Mouse (Mus musculus) midbrain, embryonic 13.5 days (tissue): ENCODE data around the gene Lactb. TPM values are rescaled to one million over a fixed set of nuclear protein-coding genes. Genes with fewer than 3 reads are reported as not detected.

Experiments
- ATAC-seq: fragments of 200-750 bp; cut with Nextera tagmentation; 2 replicates; pipeline ENCODE4 v1.8.0; 2017; ENCODE audit warnings: mild to moderate bottlenecking, moderate TSS enrichment, moderate library complexity
- H3K27ac ChIP-seq: fragments of 300-500 bp; sonication (generic); 2 replicates; pipeline ENCODE4 v1.5.1; 2015; ENCODE audit warnings: inconsistent platforms, mild to moderate bottlenecking, moderate library complexity
- H3K27me3 ChIP-seq: fragments of 300-500 bp; sonication (generic); 2 replicates; pipeline ENCODE4 v1.6.1; 2015; ENCODE audit warnings: mild to moderate bottlenecking, inconsistent platforms
- H3K36me3 ChIP-seq: fragments of 300-500 bp; sonication (generic); 2 replicates; pipeline ENCODE4 v1.6.1; 2015; ENCODE audit warnings: mild to moderate bottlenecking, inconsistent platforms
- H3K4me1 ChIP-seq: fragments of 300-500 bp; sonication (generic); replicated peaks from 2 replicates; pipeline ENCODE4 v1.6.1; 2015; ENCODE audit warnings: inconsistent platforms
- H3K4me2 ChIP-seq: fragments of 300-500 bp; sonication (generic); replicated peaks from 2 replicates; pipeline ENCODE4 v1.6.1; 2015; ENCODE audit warnings: moderate library complexity, mild to moderate bottlenecking, inconsistent platforms
- H3K4me3 ChIP-seq: fragments of 300-500 bp; sonication (generic); replicated peaks from 2 replicates; pipeline ENCODE4 v1.5.1; 2015; ENCODE audit warnings: mild to moderate bottlenecking, inconsistent platforms
- H3K9ac ChIP-seq: fragments of 300-500 bp; sonication (generic); replicated peaks from 2 replicates; pipeline ENCODE4 v1.6.1; 2015; ENCODE audit warnings: mild to moderate bottlenecking, inconsistent platforms
- H3K9me3 ChIP-seq: fragments of 300-500 bp; sonication (generic); 2 replicates; pipeline ENCODE4 v1.6.1; 2016; ENCODE audit warnings: mild to moderate bottlenecking, inconsistent platforms
- WGBS: fragments of 180-500 bp; shearing (Covaris S2); methylation state at CpG from one replicate; pipeline ENCODE4 v1.1.7; 2015; 5-methylcytosine and 5-hydroxymethylcytosine counted together
- polyA plus RNA-seq: library from polyadenylated mRNA; unstranded; fragments of >200 nt; fragmentation: Nextera tagmentation; extraction: Ambion mirVana; gene quantifications from 2 replicates; pipeline ENCODE4 v1.2.1, GENCODE M21; 2015

The Lactb gene
- polyA plus RNA-seq, 1 experiment from 2014 or later, result 10.8 TPM

GRCm38 (mm10) chr9:66999698-67000097, 24.4 kb upstream of the Lactb start:
- H3K9me3 ChIP-seq, result no peaks in the 10 kb centered on the region
- H3K4me2 ChIP-seq, result no peak overlapping the region
- H3K4me3 ChIP-seq, result no peak overlapping the region
- no peak for ATAC-seq
- WGBS, result 91% methylated on average over 8 of the region's 8 CpGs
- H3K27ac ChIP-seq, result no peak overlapping the region
- no peak overlapping the region for H3K9ac ChIP-seq
- no peaks in the 10 kb centered on the region for H3K27me3 ChIP-seq
- H3K4me1 ChIP-seq, result no peaks in the 10 kb centered on the region
- no peaks in the 10 kb centered on the region for H3K36me3 ChIP-seq

DNA sequence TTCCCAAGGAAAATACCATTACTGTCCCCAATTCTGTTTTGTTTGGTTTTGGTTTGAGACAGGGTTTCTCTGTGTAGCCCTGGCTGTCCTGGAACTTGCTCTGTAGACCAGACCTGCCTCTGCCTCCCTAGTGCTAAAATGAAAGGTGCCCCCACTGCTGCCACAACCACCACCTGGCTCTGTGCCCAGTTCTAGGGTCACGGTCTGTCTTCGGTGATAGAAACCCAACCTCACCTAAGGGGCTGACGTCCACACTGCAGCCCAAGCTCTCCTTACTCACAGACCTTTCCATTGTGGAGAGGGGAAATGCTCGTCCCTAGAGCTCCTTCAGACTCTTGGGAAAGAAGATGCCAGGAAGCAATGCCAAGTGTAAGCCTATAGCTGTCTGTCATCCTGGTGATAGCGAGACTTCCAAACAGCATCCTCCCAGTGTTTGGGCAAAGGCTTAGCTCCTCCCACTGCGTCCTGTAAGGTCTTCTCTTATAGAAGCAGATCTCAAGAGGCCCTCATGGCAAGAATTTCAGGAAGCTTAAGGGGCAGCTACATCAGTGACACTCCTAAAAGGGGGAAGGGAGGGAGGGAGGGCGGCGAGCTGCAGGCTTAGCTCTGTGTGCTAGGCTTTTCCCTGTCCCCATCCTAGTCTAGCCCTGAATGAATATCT, 16.6 kb upstream of the Lactb start:
- WGBS, result 81% methylated on average over 8 of the region's 8 CpGs
- no peak overlapping the region for H3K4me3 ChIP-seq
- H3K9me3 ChIP-seq, result no peaks in the 10 kb centered on the region; the same call in 1 of the 2 replicates

GRCm38 (mm10) chr9:66991021-66991749, 15.9 kb upstream of the Lactb start:
- Histone ChIP-seq H3K4me1 (no peaks in the 10 kb centered on the region; the same call in 1 of the 2 replicates), H3K4me2 (no peak overlapping the region), H3K4me3 (no peak overlapping the region), H3K27ac (no peak overlapping the region), H3K27me3 (no peaks in the 10 kb centered on the region), H3K9me3 (no peaks in the 10 kb centered on the region; the same call in 1 of the 2 replicates), H3K9ac (no peak overlapping the region), H3K36me3 (no peaks in the 10 kb centered on the region)
- no peak for ATAC-seq
- WGBS, result 61% methylated on average over 9 of the region's 9 CpGs

More for the DNA sequence above, 16.6 kb upstream of the Lactb start:
- no peak overlapping the region for H3K9ac ChIP-seq
- H3K4me2 ChIP-seq, result no peak overlapping the region
- no peak overlapping the region for H3K27ac ChIP-seq
- ATAC-seq, result no peak
- no peaks in the 10 kb centered on the region; the same call in 1 of the 2 replicates for H3K4me1 ChIP-seq
- no peaks in the 10 kb centered on the region for H3K27me3 ChIP-seq
- H3K36me3 ChIP-seq, result no peaks in the 10 kb centered on the region

DNA sequence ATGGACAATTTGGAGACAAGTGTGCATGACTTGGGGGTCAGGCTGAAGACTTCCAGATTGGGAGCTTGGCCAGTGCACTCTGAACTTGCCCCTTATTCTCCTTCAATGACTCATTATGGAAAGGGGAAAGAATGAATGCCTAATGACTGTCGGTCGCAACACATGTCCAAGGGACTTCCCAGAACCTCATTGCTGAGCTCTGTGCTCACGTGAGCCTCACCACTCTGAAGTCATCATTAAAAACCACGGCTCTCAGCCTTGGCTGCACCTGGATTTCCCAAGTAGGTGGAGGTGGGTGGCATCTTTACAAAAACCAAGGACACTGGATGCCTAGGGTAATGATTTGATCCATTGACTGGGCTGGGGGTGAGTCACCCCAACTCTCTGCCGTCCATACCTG, 14.8 kb upstream of the Lactb start:
- 94% methylated on average over 5 of the region's 5 CpGs for WGBS
- Histone ChIP-seq H3K4me2 (no peak overlapping the region), H3K27ac (no peak overlapping the region), H3K36me3 (no peaks in the 10 kb centered on the region), H3K9me3 (no peaks in the 10 kb centered on the region; the same call in 1 of the 2 replicates), H3K4me3 (no peak overlapping the region), H3K4me1 (no peaks in the 10 kb centered on the region; the same call in 1 of the 2 replicates), H3K27me3 (no peaks in the 10 kb centered on the region), H3K9ac (no peak overlapping the region)
- ATAC-seq, result no peak

DNA sequence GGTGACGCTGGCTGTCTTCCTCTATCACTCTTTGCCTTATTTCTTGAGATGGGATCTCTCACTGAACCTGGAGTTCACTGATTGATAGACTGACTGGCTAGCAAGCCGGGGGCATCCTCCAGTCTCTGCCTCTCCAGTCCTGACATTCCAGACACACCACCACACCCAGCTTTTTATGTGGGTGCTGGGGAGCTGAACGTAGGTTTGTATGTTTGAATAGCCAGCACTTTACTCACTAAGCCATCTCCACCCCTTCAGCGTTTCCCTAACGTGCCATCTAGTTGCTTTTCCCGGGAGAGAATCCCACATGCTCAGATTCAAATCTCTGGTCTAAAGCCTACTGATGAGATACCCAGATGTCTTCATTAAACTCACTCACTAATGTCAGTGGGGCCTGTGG, 14.3 kb upstream of the Lactb start:
- Histone ChIP-seq H3K9me3 (no peaks in the 10 kb centered on the region; the same call in 1 of the 2 replicates), H3K4me3 (no peak overlapping the region), H3K27me3 (no peaks in the 10 kb centered on the region), H3K36me3 (no peaks in the 10 kb centered on the region), H3K4me2 (no peak overlapping the region), H3K4me1 (no peaks in the 10 kb centered on the region; the same call in 1 of the 2 replicates), H3K27ac (no peak overlapping the region), H3K9ac (no peak overlapping the region)
- no peak for ATAC-seq
- WGBS, result 70% methylated on average over 6 of the region's 6 CpGs

- no peak for ATAC-seq
- Histone ChIP-seq H3K9me3 (no peaks in the 10 kb centered on the region; the same call in 1 of the 2 replicates), H3K27ac (no peak overlapping the region), H3K4me2 (no peak overlapping the region), H3K36me3 (no peaks in the 10 kb centered on the region), H3K4me1 (no peaks in the 10 kb centered on the region; the same call in 1 of the 2 replicates), H3K4me3 (no peak overlapping the region), H3K9ac (no peak overlapping the region), H3K27me3 (no peaks in the 10 kb centered on the region)
- 52% methylated on average over 6 of the region's 6 CpGs for WGBS
Observed at GRCm38 (mm10) chr9:66988888-66989414, 13.7 kb upstream of the Lactb start.

DNA sequence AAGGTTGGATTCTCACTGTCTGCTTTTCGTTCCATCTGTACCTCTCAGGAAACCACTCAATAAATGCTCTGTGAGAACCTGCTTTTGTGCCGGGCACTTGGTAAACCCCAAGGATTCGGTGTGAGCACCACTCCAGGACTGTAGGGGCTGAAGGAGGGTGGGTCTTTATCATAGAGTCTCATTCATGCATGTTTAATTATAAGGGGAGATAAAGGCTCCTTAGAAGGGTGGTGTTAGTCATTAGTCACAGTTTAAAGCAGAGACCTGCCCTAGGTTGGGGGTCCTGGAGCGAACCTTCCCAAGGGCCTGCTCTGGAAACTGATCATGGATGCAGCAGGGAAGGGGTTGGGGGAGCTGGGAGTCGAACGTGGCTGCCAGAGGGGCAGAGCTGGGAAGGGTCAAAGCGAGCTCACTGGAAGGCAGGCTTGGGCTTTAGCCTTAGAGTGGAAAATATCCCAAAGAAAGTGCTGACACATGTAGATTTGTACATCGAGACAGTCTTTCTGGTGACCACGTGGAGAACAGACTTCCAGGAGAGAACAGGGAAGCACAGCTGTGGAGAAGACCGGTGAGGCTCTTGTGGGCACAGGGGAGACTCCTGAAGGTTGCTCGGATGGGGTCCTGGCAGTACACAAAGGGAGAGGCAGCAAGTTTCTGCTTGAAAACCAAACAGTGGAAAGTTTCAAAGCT, 13.1 kb upstream of the Lactb start:
- no peak overlapping the region for H3K9ac ChIP-seq
- no peak for ATAC-seq
- no peak overlapping the region for H3K27ac ChIP-seq
- no peaks in the 10 kb centered on the region; the same call in 1 of the 2 replicates for H3K9me3 ChIP-seq
- no peaks in the 10 kb centered on the region for H3K27me3 ChIP-seq
- no peak overlapping the region for H3K4me3 ChIP-seq
- WGBS, result 64% methylated on average over 11 of the region's 11 CpGs
- H3K36me3 ChIP-seq, result no peaks in the 10 kb centered on the region
- H3K4me2 ChIP-seq, result no peak overlapping the region
- H3K4me1 ChIP-seq, result no peaks in the 10 kb centered on the region; the same call in 1 of the 2 replicates

DNA sequence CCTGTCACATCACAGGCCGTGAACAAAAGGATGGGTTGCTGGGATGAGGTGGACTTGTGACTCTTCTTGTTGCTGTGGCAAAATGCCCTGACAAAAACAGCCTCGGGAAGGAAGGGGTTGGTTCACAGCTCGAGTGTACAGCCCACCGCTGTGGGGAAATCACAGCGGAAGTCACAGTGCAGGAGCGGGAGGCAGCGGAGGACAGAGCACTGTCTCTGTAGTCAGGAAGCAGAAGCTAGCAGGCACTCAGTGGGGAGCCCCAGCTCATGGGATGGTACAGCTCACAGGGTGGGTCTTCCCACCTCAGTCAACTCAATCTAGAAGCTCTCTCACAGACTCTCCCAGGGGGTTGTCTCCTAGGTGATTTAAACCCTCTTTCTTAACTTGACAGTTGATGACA, 10.1 kb upstream of the Lactb start:
- 78% methylated on average over 7 of the region's 7 CpGs for WGBS
- Histone ChIP-seq H3K4me3 (no peak overlapping the region), H3K9ac (no peak overlapping the region), H3K27me3 (no peaks in the 10 kb centered on the region), H3K4me1 (no peaks in the 10 kb centered on the region; the same call in 1 of the 2 replicates), H3K4me2 (no peak overlapping the region), H3K36me3 (no peaks in the 10 kb centered on the region), H3K9me3 (no peaks in the 10 kb centered on the region), H3K27ac (no peak overlapping the region)
- ATAC-seq, result no peak

DNA sequence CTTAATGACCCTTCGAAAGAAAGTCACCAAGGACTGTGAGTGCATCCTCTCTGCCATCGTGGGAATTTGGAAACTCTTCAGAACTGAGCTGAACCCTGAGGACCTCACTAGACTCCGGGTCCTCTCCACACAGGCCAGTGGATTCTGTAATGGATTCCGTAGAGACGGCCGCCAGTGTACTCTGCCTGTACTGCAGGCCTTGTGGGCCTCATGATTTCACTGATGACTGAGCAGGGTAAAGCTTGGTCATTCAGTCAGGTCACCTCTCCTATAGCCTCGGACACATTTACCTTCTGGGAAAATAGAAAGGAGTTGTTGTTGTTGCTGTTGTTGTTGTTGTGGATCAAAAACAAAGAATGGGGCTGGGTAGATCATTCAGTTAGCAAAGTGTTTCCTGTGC, 6.8 kb upstream of the Lactb start:
- no peaks in the 10 kb centered on the region for H3K27me3 ChIP-seq
- H3K9me3 ChIP-seq, result no peaks in the 10 kb centered on the region
- WGBS, result 77% methylated on average over 7 of the region's 7 CpGs
- H3K9ac ChIP-seq, result no peak overlapping the region
- ATAC-seq, result no peak
- no peaks in the 10 kb centered on the region for H3K36me3 ChIP-seq
- H3K4me2 ChIP-seq, result no peak overlapping the region
- H3K27ac ChIP-seq, result no peak overlapping the region
- no peak overlapping the region for H3K4me3 ChIP-seq
- no peaks in the 10 kb centered on the region for H3K4me1 ChIP-seq

DNA sequence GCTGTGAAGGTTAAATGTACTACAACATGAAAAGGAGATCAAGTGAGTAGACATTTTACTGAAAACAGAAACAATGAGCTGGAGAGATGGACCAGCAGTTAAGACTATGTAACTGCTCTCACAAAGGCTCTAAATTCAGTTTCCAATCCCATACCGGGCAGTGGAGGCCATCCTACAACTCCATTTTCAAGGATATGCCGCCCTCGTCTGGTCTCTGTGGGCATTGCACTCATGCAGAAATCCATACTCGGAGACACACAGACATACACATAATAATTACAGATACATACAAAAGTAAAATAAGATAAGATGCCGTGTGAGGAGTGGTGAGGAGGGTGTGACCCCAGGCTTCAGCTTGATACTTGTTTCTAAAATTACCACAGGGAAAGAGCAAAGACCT, 5.2 kb upstream of the Lactb start:
- WGBS, result 13% methylated on average over 5 of the region's 5 CpGs
- peaks cover 6% of the 10 kb centered on the region for H3K4me1 ChIP-seq
- no peaks in the 10 kb centered on the region for H3K27me3 ChIP-seq
- no peak overlapping the region for H3K4me2 ChIP-seq
- H3K9ac ChIP-seq, result no peak overlapping the region
- no peaks in the 10 kb centered on the region for H3K9me3 ChIP-seq
- no peak overlapping the region for H3K27ac ChIP-seq
- H3K4me3 ChIP-seq, result no peak overlapping the region
- ATAC-seq, result no peak
- H3K36me3 ChIP-seq, result no peaks in the 10 kb centered on the region

GRCm38 (mm10) chr9:66978468-66978867, 3.2 kb upstream of the Lactb start:
- peaks cover 8% of the 10 kb centered on the region for H3K4me1 ChIP-seq
- H3K4me3 ChIP-seq, result no peak overlapping the region
- H3K27ac ChIP-seq, result no peak overlapping the region
- no peak for ATAC-seq
- H3K36me3 ChIP-seq, result no peaks in the 10 kb centered on the region
- H3K4me2 ChIP-seq, result no peak overlapping the region
- H3K9ac ChIP-seq, result no peak overlapping the region
- H3K9me3 ChIP-seq, result no peaks in the 10 kb centered on the region
- H3K27me3 ChIP-seq, result no peaks in the 10 kb centered on the region
- 77% methylated on average over 1 of the region's 1 CpGs for WGBS

GRCm38 (mm10) chr9:66977982-66978381, 2.7 kb upstream of the Lactb start:
- H3K36me3 ChIP-seq, result no peaks in the 10 kb centered on the region
- H3K4me2 ChIP-seq, result no peak overlapping the region
- no peak for ATAC-seq
- no peaks in the 10 kb centered on the region for H3K27me3 ChIP-seq
- 88% methylated on average over 1 of the region's 1 CpGs for WGBS
- H3K4me3 ChIP-seq, result no peak overlapping the region
- H3K9me3 ChIP-seq, result no peaks in the 10 kb centered on the region
- H3K9ac ChIP-seq, result no peak overlapping the region
- no peak overlapping the region for H3K27ac ChIP-seq
- H3K4me1 ChIP-seq, result peaks cover 8% of the 10 kb centered on the region
